Mouse (Mus musculus) cerebellum, adult 2 months (tissue): ENCODE data around the gene Kifc3. TPM values are rescaled to one million over a fixed set of nuclear protein-coding genes. Genes with fewer than 3 reads are reported as not detected.

Experiments
- DNase-seq, 2 experiments: peaks; one replicate each; pipeline ENCODE4 v3.0.0; 2021
- H3K27ac ChIP-seq: fragments of 200-500 bp; 2 replicates; pipeline ENCODE4 v1.5.1; 2012; ENCODE audit warnings: low read length, control low read depth, inconsistent platforms; ENCODE audit not compliant: insufficient read depth
- H3K27me3 ChIP-seq: fragments of 200-500 bp; 2 replicates; pipeline ENCODE4 v1.6.1; 2012; ENCODE audit warnings: inconsistent platforms, mild to moderate bottlenecking, low read length, moderate library complexity; ENCODE audit not compliant: control insufficient read depth, insufficient read depth
- H3K4me1 ChIP-seq: fragments of 200-500 bp; 2 replicates; pipeline ENCODE4 v1.6.1; 2011; ENCODE audit warnings: low read length; ENCODE audit not compliant: control insufficient read depth, insufficient read depth
- H3K4me3 ChIP-seq: fragments of 200-500 bp; replicated peaks from 2 replicates; pipeline ENCODE3; 2011; ENCODE audit warnings: mild to moderate bottlenecking, low read depth, low read length, control low read depth; ENCODE audit not compliant: insufficient read depth
- CTCF ChIP-seq: fragments of 200-500 bp; IDR thresholded peaks from 2 replicates; pipeline ENCODE4 v1.5.1; 2011; ENCODE audit warnings: low read depth, mild to moderate bottlenecking, control low read depth, low read length, moderate library complexity, borderline replicate concordance; ENCODE audit not compliant: insufficient read depth
- POLR2A ChIP-seq: fragments of 200-500 bp; IDR thresholded peaks from 2 replicates; pipeline ENCODE4 v1.6.1; 2011; ENCODE audit warnings: low read length, control low read depth, borderline replicate concordance; ENCODE audit not compliant: insufficient read depth
- WGBS: fragments of 180-500 bp; shearing (Covaris S2); methylation state at CpG from one replicate; pipeline ENCODE4 v1.1.7; 2018; 5-methylcytosine and 5-hydroxymethylcytosine counted together
- polyA plus RNA-seq: library from polyadenylated mRNA; depleted of rRNA; stranded (reverse); fragments of >200 nt; gene quantifications from 2 replicates; pipeline ENCODE4 v1.2.3, GENCODE M21; 2012

Gene Kifc3
- polyA plus RNA-seq, 1 experiment, result 56.8 TPM

GRCm38 (mm10) chr8:95195728-95196127 is 6.9 kb downstream of the Kifc3 start:
- no peaks in the 10 kb centered on the region for H3K27me3 ChIP-seq
- no peak for TF ChIP-seq POLR2A
- no peak for TF ChIP-seq CTCF
- no peak overlapping the region for H3K27ac ChIP-seq
- H3K4me3 ChIP-seq, result no peak overlapping the region
- DNase-seq, result no peak
- WGBS, result 83% methylated on average over 11 of the region's 11 CpGs
- H3K4me1 ChIP-seq, result no peaks in the 10 kb centered on the region

DNA sequence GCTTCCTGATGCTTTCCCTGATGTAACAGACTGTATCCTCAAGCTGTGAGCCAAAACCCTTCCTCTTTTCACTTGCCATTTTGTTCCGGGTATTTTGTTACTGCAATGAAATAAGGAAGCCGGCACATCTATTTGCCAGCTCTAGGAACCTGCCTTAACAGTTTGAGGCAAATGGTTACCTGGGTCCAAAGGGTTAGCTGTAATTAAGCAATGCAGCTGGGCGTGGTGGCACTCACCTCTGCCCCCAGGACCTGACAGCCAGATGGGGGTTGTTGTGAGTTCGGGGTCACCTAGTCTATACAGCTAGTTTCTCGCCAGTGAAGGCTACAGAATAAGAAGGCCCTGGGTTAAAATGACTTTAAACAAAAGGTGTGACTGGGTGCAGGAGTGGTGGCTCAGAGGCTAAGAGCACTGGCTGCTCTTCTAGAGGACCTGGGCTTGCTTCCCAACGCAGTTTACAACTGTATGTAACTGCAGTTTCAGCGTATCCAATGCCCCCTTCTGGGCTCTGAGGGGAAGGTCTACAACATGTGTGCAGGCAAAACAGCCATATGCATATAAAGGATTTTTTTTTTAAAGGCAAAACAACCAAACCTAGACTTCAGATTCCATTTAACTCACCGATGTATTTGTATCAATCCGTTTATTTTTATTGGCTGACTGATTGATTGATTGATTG is 11.0 kb downstream of the Kifc3 start:
- 92% methylated on average over 9 of the region's 9 CpGs for WGBS
- no peak overlapping the region for H3K27ac ChIP-seq
- H3K4me3 ChIP-seq, result no peak overlapping the region
- H3K27me3 ChIP-seq, result no peaks in the 10 kb centered on the region
- no peaks in the 10 kb centered on the region for H3K4me1 ChIP-seq
- TF ChIP-seq POLR2A, result no peak
- TF ChIP-seq CTCF, result no peak
- no peak for DNase-seq

- H3K27me3 ChIP-seq, result no peaks in the 10 kb centered on the region
- DNase-seq, result no peak
- H3K27ac ChIP-seq, result no peak overlapping the region
- no peak overlapping the region for H3K4me3 ChIP-seq
- WGBS, result 80% methylated on average over 5 of the region's 5 CpGs
- TF ChIP-seq CTCF (no peak), POLR2A (no peak)
- no peaks in the 10 kb centered on the region for H3K4me1 ChIP-seq
Observed at GRCm38 (mm10) chr8:95187579-95187978, 15.0 kb downstream of the Kifc3 start.

GRCm38 (mm10) chr8:95185891-95186513 is 16.6 kb downstream of the Kifc3 start:
- Histone ChIP-seq H3K4me1 (no peaks in the 10 kb centered on the region), H3K4me3 (no peak overlapping the region), H3K27ac (no peak overlapping the region), H3K27me3 (no peaks in the 10 kb centered on the region)
- WGBS, result 85% methylated on average over 7 of the region's 7 CpGs
- DNase-seq, result no peak
- no peak for TF ChIP-seq CTCF
- TF ChIP-seq POLR2A, result no peak

DNA sequence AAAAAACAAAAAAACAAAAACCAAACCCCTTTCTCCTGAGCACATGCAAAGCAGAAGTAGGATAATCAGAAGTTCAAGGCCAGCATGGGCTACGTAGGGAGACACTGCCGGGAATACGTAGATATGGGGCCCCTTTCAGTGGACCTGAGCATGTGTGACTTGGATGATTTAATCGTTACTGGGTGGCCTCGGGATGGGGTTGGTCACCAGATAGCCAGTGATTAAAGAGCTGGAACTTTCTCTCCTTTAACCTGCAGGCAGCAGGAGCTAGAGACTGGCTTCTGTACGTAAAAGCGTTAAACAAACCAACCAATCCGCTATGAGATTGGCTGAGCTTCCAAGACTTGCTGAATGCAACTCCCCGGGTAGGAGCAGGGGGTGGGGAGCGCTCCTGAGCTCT is 17.5 kb downstream of the Kifc3 start:
- H3K4me3 ChIP-seq, result no peak overlapping the region
- WGBS, result 48% methylated on average over 10 of the region's 10 CpGs
- H3K27me3 ChIP-seq, result no peaks in the 10 kb centered on the region
- DNase-seq, result no peak
- TF ChIP-seq POLR2A (no peak), CTCF (no peak)
- H3K27ac ChIP-seq, result no peak overlapping the region
- H3K4me1 ChIP-seq, result no peaks in the 10 kb centered on the region

DNA sequence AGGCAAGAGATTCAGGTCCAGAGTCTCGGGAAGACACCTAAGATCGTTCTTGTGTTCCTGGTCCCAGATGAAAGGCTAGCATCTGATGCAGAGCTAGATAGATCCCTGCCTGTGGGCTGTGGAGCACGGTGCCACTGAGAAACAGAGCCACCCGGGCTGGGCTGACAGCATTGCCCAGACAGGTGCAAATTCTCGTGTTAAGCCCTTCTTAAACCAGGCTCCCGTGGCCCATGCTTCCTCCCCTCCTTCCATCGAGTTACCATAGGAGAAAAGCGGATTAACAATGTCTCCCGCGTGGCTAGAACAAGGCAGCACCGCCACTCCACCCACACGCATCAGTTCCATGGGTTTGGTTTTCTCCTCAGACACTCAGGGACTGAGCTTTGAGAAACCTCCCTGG is 18.4 kb downstream of the Kifc3 start:
- Histone ChIP-seq H3K27ac (no peak overlapping the region), H3K27me3 (no peaks in the 10 kb centered on the region), H3K4me3 (no peak overlapping the region), H3K4me1 (no peaks in the 10 kb centered on the region)
- no peak for DNase-seq
- no peak for TF ChIP-seq POLR2A
- TF ChIP-seq CTCF, result no peak
- WGBS, result 85% methylated on average over 12 of the region's 12 CpGs

- TF ChIP-seq CTCF, result no peak
- TF ChIP-seq POLR2A, result no peak
- Histone ChIP-seq H3K4me1 (no peaks in the 10 kb centered on the region), H3K27me3 (no peaks in the 10 kb centered on the region), H3K27ac (no peak overlapping the region), H3K4me3 (no peak overlapping the region)
- 71% methylated on average over 7 of the region's 7 CpGs for WGBS
- no peak for DNase-seq
Observed at GRCm38 (mm10) chr8:95181850-95182249, 20.8 kb downstream of the Kifc3 start.

- TF ChIP-seq CTCF (no peak), POLR2A (no peak)
- H3K27me3 ChIP-seq, result no peaks in the 10 kb centered on the region
- no peak overlapping the region for H3K27ac ChIP-seq
- no peak overlapping the region for H3K4me3 ChIP-seq
- H3K4me1 ChIP-seq, result no peaks in the 10 kb centered on the region
- 83% methylated on average over 4 of the region's 4 CpGs for WGBS
- no peak for DNase-seq
Observed at GRCm38 (mm10) chr8:95178191-95178590, 24.4 kb downstream of the Kifc3 start.
